Mouse (Mus musculus) WW6 (cell line): Measurements from ENCODE around the gene Gm10642.
A peak's percentile ranks its signal among the peaks of the same experiment; 100 is the strongest.

ENCODE experiments used
- DNase-seq: peaks from one replicate; pipeline ENCODE4 v3.0.0-alpha.2; 2013; ENCODE audit warnings: low read depth, low spot score

Gene Gm10642

GRCm38 (mm10) chr9:70656130-70657007, at the start of gene Gm10642:
Gene Gm10642 (plus strand): TSS chr9:70656251.
- no peak for DNase-seq

GRCm38 (mm10) chr9:70611026-70611673, 44.9 kb upstream of the Gm10642 start:
- no peak for DNase-seq

- no peak for DNase-seq
These were observed 26.3 kb upstream of the Gm10642 start for GRCm38 (mm10) chr9:70629711-70630110.

- DNase-seq = no peak
These were observed 24.4 kb upstream of the Gm10642 start for GRCm38 (mm10) chr9:70631665-70632064.

GRCm38 (mm10) chr9:70636748-70637147, 19.3 kb upstream of the Gm10642 start:
- no peak for DNase-seq

- DNase-seq = no peak
These were observed 5.8 kb upstream of the Gm10642 start for GRCm38 (mm10) chr9:70650260-70650659.

GRCm38 (mm10) chr9:70650994-70651393, 5.1 kb upstream of the Gm10642 start:
- no peak for DNase-seq

- DNase-seq = no peak
These were observed 3.8 kb upstream of the Gm10642 start for GRCm38 (mm10) chr9:70652221-70652620.

- DNase-seq = no peak
These were observed 2.2 kb upstream of the Gm10642 start for GRCm38 (mm10) chr9:70653875-70654274.

- no peak for DNase-seq
These were observed 1.6 kb upstream of the Gm10642 start for GRCm38 (mm10) chr9:70654496-70654895.

GRCm38 (mm10) chr9:70655764-70656129, 304 bp upstream of the Gm10642 start:
- no peak for DNase-seq

- DNase-seq = peak; percentile 76
These were observed 1.2 kb downstream of the Gm10642 start, which contains the start of gene Mindy2 for GRCm38 (mm10) chr9:70657013-70657967. Gene Mindy2 (minus strand): TSS chr9:70657174.

GRCm38 (mm10) chr9:70658266-70658665, 2.2 kb downstream of the Gm10642 start:
- DNase-seq = no peak

GRCm38 (mm10) chr9:70664847-70665246, 8.8 kb downstream of the Gm10642 start:
- DNase-seq = no peak

- DNase-seq = no peak
These were observed 9.5 kb downstream of the Gm10642 start for GRCm38 (mm10) chr9:70665372-70666145.

- DNase-seq = no peak
These were observed 10.8 kb downstream of the Gm10642 start for GRCm38 (mm10) chr9:70666811-70667210.

- no peak for DNase-seq
These were observed 12.0 kb downstream of the Gm10642 start for GRCm38 (mm10) chr9:70668048-70668447.

- DNase-seq = no peak
These were observed 13.1 kb downstream of the Gm10642 start for GRCm38 (mm10) chr9:70669197-70669596.

GRCm38 (mm10) chr9:70670381-70670780, 14.3 kb downstream of the Gm10642 start:
- no peak for DNase-seq

- no peak for DNase-seq
These were observed 15.2 kb downstream of the Gm10642 start for GRCm38 (mm10) chr9:70671278-70671677.
